Mouse (Mus musculus) kidney, embryonic 14.5 days (tissue): ENCODE results near the gene Col4a1. TPM values are rescaled to one million over a fixed set of nuclear protein-coding genes. Genes with fewer than 3 reads are reported as not detected.
A peak's percentile ranks its signal among the peaks of the same experiment; 100 is the strongest.

Experiments
- ATAC-seq: fragments of 200-750 bp; cut with Nextera tagmentation; 2 replicates; pipeline ENCODE4 v1.8.0; 2017; ENCODE audit warnings: moderate number of reproducible peaks, mild to moderate bottlenecking, moderate TSS enrichment, moderate library complexity; ENCODE audit not compliant: low FRiP score, low TSS enrichment
- H3K27ac ChIP-seq: fragments of 300-500 bp; sonication (generic); 2 replicates; pipeline ENCODE4 v1.5.1; 2014; ENCODE audit warnings: low read depth, mild to moderate bottlenecking, low read length, moderate library complexity, mixed read lengths
- H3K27me3 ChIP-seq: fragments of 300-500 bp; sonication (generic); 2 replicates; pipeline ENCODE4 v1.6.1; 2014; ENCODE audit warnings: mild to moderate bottlenecking, low read length; ENCODE audit not compliant: control insufficient read depth, insufficient read depth
- H3K36me3 ChIP-seq: fragments of 300-500 bp; sonication (generic); 2 replicates; pipeline ENCODE4 v1.6.1; 2014; ENCODE audit warnings: low read length, mixed read lengths; ENCODE audit not compliant: control insufficient read depth, insufficient read depth
- H3K4me1 ChIP-seq: fragments of 300-500 bp; sonication (generic); 2 replicates; pipeline ENCODE4 v1.6.1; 2014; ENCODE audit warnings: low read length, mixed read lengths; ENCODE audit not compliant: control insufficient read depth, insufficient read depth
- H3K4me2 ChIP-seq: fragments of 300-500 bp; sonication (generic); replicated peaks from 2 replicates; pipeline ENCODE4 v1.6.1; 2014; ENCODE audit warnings: low read depth, mild to moderate bottlenecking, low read length
- H3K4me3 ChIP-seq: fragments of 300-500 bp; sonication (generic); 2 replicates; pipeline ENCODE4 v1.5.1; 2014; ENCODE audit warnings: mild to moderate bottlenecking, low read length
- H3K9ac ChIP-seq: fragments of 300-500 bp; sonication (generic); 2 replicates; pipeline ENCODE4 v1.6.1; 2014; ENCODE audit warnings: low read depth, mild to moderate bottlenecking, low read length, moderate library complexity
- H3K9me3 ChIP-seq: fragments of 300-500 bp; sonication (generic); 2 replicates; pipeline ENCODE4 v1.6.1; 2016; ENCODE audit warnings: low read length; ENCODE audit not compliant: control insufficient read depth
- WGBS: fragments of 180-500 bp; shearing (Covaris S2); extraction: QIAGEN DNeasy Blood & Tissue Kit; methylation state at CpG from one replicate; pipeline ENCODE4 v1.1.7; 2014; 5-methylcytosine and 5-hydroxymethylcytosine counted together
- polyA plus RNA-seq: library from polyadenylated mRNA; unstranded; fragments of >200 nt; fragmentation: Nextera tagmentation; extraction: Ambion mirVana; gene quantifications from 2 replicates; pipeline ENCODE4 v1.2.1, GENCODE M21; 2014

The Col4a1 gene
- polyA plus RNA-seq, 1 experiment from 2014 or later = 322 TPM

GRCm38 (mm10) chr8:11310049-11310448, 2.6 kb downstream of the Col4a1 start:
- Histone ChIP-seq H3K9me3 (no peaks in the 10 kb centered on the region), H3K4me2 (peak overlapping the region; percentile 82), H3K27ac (no peak overlapping the region; the same call in 1 of the 2 replicates), H3K4me3 (peak overlapping the region; percentile 87), H3K9ac (peak overlapping the region; percentile 95; the same call in 1 of the 2 replicates), H3K4me1 (peaks cover 40% of the 10 kb centered on the region), H3K27me3 (no peaks in the 10 kb centered on the region), H3K36me3 (peaks cover 16% of the 10 kb centered on the region)
- no peak for ATAC-seq
- 41% methylated on average over 2 of the region's 2 CpGs for WGBS

GRCm38 (mm10) chr8:11309226-11309625, 3.4 kb downstream of the Col4a1 start:
- H3K27me3 ChIP-seq = no peaks in the 10 kb centered on the region
- ATAC-seq = no peak
- H3K27ac ChIP-seq = peak overlapping the region; percentile 19; the same call in 1 of the 2 replicates
- 40% methylated on average over 5 of the region's 5 CpGs for WGBS
- peak overlapping the region; percentile 82 for H3K4me2 ChIP-seq
- peaks cover 39% of the 10 kb centered on the region for H3K4me1 ChIP-seq
- H3K9ac ChIP-seq = no peak overlapping the region
- H3K9me3 ChIP-seq = no peaks in the 10 kb centered on the region
- no peak overlapping the region; the same call in 1 of the 2 replicates for H3K4me3 ChIP-seq
- H3K36me3 ChIP-seq = peaks cover 16% of the 10 kb centered on the region

DNA sequence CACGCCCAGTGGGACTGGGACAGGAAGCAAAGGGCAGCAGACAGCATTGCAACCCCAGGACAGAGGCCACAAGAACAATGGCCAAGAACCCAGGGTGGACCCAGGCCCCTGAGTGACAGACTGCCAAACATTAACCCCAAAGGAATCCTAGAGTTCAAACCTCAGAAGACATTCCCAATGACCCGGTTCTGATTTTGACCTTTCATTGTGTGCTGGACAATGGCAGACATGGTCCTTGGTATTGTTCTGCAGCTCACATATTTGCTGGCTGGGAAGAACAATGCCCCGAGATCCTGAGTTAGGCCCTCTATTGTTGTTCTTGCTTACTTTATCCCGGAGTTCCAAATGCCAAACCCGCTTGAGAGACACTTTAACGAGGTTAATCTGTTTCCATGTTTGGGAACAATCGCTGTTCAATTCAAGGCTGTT, 4.0 kb downstream of the Col4a1 start:
- Histone ChIP-seq H3K27me3 (no peaks in the 10 kb centered on the region), H3K36me3 (peaks cover 16% of the 10 kb centered on the region), H3K9me3 (no peaks in the 10 kb centered on the region), H3K4me3 (no peak overlapping the region), H3K4me1 (peaks cover 36% of the 10 kb centered on the region), H3K4me2 (0 out of 2 replicates have a peak overlapping the region, but pooled peaks have one; percentile 82), H3K9ac (no peak overlapping the region), H3K27ac (no peak overlapping the region; the same call in 1 of the 2 replicates)
- ATAC-seq = no peak
- WGBS = 73% methylated on average over 7 of the region's 7 CpGs

DNA sequence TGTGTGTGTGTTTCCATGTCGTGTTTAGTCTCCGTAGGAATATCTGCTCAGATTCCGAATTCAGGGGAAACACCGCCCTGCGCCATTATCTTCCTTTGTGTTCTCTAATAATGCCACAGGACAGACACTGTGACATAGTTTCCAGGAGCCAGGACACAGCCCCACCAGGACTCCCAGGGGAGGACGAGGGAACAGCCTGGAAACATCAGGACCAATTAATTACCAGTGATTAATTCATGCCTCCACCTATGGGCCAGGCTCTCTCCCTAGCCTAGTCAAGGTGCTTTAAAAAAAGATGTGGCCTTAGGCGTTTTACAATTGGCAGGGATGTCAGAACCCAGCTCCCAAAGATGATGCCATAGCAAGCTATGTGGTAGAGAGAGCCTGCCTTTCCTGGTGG, 5.2 kb downstream of the Col4a1 start:
- Histone ChIP-seq H3K27me3 (no peaks in the 10 kb centered on the region), H3K4me1 (peaks cover 40% of the 10 kb centered on the region), H3K4me3 (no peak overlapping the region), H3K9me3 (no peaks in the 10 kb centered on the region), H3K4me2 (no peak overlapping the region), H3K9ac (no peak overlapping the region), H3K36me3 (peaks cover 16% of the 10 kb centered on the region), H3K27ac (no peak overlapping the region)
- ATAC-seq = no peak
- 80% methylated on average over 7 of the region's 7 CpGs for WGBS

DNA sequence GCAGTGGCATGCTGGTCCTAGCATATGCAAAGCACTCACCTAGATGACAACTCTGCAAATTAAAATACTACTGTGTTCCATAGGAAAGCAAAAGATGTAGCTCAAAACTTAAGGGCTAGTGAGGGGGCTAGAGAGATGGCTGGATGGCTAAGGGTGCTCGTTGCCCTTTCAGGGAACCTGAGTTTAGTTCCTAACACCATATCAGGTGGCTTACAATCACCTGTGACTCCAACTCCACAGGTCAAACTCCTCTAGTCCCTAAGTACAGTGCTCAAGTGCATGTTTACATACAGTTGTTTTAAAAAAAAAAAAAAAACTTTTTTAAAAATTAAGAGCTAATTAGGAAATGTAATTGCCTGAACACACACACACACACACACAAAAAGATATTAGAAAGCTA, 7.1 kb downstream of the Col4a1 start:
- H3K27ac ChIP-seq = no peak overlapping the region
- peaks cover 16% of the 10 kb centered on the region for H3K36me3 ChIP-seq
- H3K9me3 ChIP-seq = no peaks in the 10 kb centered on the region
- no peaks in the 10 kb centered on the region for H3K27me3 ChIP-seq
- no peak for ATAC-seq
- no peak overlapping the region for H3K9ac ChIP-seq
- 82% methylated on average over 1 of the region's 1 CpGs for WGBS
- peaks cover 40% of the 10 kb centered on the region for H3K4me1 ChIP-seq
- H3K4me2 ChIP-seq = no peak overlapping the region
- no peak overlapping the region for H3K4me3 ChIP-seq

- H3K4me1 ChIP-seq = peaks cover 40% of the 10 kb centered on the region
- no peak overlapping the region for H3K27ac ChIP-seq
- no peak for ATAC-seq
- H3K4me3 ChIP-seq = no peak overlapping the region
- no peaks in the 10 kb centered on the region for H3K9me3 ChIP-seq
- 48% methylated on average over 6 of the region's 6 CpGs for WGBS
- no peak overlapping the region for H3K4me2 ChIP-seq
- no peak overlapping the region for H3K9ac ChIP-seq
- no peaks in the 10 kb centered on the region for H3K27me3 ChIP-seq
- peaks cover 16% of the 10 kb centered on the region for H3K36me3 ChIP-seq
Measured at GRCm38 (mm10) chr8:11304027-11304601, 8.5 kb downstream of the Col4a1 start.

DNA sequence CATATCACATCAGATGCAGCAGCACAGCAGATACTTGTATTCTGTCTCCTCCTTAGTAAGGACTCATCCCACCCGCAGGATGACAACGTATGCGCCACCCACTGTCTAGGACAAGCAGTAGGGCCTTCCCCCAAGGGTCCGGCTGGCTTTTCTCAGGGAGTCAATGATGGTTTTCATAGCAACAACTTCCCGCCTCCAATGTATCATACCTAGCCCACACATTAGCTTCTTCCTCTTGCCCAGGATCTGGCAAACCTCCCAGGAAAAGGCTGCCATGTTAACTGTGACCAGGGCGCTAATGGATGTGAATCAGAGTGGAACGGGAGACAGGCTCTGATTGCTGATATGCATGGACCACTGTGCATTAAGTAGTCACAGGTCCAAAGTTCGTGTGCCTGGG, 12.2 kb downstream of the Col4a1 start:
- Histone ChIP-seq H3K4me2 (no peak overlapping the region), H3K9me3 (no peaks in the 10 kb centered on the region), H3K36me3 (no peaks in the 10 kb centered on the region), H3K9ac (no peak overlapping the region), H3K27me3 (no peaks in the 10 kb centered on the region), H3K27ac (no peak overlapping the region), H3K4me3 (no peak overlapping the region), H3K4me1 (peaks cover 58% of the 10 kb centered on the region)
- ATAC-seq = no peak
- WGBS = 74% methylated on average over 8 of the region's 8 CpGs

DNA sequence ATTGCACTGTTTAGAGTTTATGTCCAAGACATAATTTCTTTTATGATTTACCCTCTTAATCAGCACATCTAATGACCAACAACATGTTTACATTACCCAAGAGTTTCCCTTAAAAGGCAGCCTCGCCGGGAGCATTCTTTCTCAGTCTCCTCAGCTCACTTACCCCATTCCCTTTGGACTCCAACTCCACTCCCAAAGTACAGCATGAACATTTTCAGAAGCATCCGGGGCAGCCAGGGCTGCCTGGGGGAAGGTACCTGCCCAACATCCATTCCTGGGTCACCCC, 13.4 kb downstream of the Col4a1 start:
- Histone ChIP-seq H3K27ac (peak overlapping the region; percentile 74; the same call in 1 of the 2 replicates), H3K4me3 (no peak overlapping the region), H3K27me3 (no peaks in the 10 kb centered on the region), H3K9me3 (no peaks in the 10 kb centered on the region), H3K9ac (no peak overlapping the region), H3K36me3 (no peaks in the 10 kb centered on the region), H3K4me2 (no peak overlapping the region), H3K4me1 (peaks cover 52% of the 10 kb centered on the region)
- 44% methylated on average over 3 of the region's 3 CpGs for WGBS
- 0 out of 2 replicates have a peak, but pooled peaks have one; percentile 24 for ATAC-seq

DNA sequence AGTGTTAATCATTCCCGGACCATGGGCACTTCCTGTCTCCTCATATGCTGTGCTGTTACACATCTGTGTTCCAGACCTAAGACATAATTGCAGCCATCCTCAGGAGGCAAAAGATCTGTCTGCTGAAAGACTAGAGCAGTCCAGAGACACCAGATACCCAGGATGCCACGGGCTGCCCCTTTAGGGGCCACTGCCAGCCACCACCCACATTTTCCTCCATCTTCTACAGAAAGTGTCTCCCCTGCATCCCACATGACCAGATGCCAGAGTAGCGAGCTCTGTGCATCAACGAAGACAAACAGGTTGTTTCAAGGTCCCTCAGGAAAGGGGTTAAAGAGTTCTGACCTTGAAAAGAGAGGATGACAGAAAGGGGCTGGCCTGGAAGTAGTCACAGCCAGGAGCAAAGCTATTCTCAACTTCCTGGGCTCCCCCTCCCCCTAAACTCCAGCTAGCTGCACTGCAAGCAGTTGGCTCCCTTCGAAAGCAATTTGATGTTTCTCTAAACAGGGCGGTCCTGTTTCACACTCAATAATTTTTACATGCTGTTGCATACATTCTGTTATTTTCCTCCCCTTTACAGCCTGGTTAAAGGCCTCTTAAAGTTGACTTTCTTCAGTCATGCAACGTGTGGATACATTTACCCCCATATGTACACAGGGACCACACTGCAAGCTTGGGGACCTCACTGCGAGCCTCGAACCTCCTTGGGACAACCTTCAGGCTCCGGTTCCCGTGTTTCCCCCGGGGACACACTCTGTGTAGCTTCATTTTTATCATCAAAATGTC, 13.9 kb downstream of the Col4a1 start:
- H3K4me2 ChIP-seq = no peak overlapping the region
- WGBS = 32% methylated on average over 12 of the region's 12 CpGs

More for the DNA sequence above, 13.9 kb downstream of the Col4a1 start:
- no peaks in the 10 kb centered on the region for H3K27me3 ChIP-seq
- peaks cover 50% of the 10 kb centered on the region for H3K4me1 ChIP-seq
- no peaks in the 10 kb centered on the region for H3K9me3 ChIP-seq
- H3K36me3 ChIP-seq = no peaks in the 10 kb centered on the region
- H3K4me3 ChIP-seq = no peak overlapping the region
- H3K9ac ChIP-seq = no peak overlapping the region
- peak overlapping the region; percentile 74 for H3K27ac ChIP-seq
- ATAC-seq = peak; percentile 60; the same call in 1 of the 2 replicates
